In the genomic region with DNA sequence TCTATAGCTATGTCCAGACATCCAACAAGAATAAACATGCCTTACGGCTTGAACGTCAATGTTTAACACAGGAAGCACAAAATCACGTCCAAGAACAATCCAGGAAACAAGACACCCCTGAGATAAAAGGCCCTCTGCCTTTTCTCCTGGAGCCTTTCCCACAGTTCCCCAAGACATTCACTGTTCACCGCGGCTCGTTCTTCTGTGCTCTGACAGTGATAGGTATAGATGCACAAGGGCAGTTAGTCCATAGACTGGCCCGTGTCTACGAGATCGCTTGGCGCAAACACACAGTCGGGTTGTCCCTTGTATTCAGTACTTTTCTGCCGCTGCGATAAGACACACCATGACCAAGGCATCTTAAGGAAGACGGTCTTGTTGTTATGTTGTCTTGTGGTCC, we compare ENCODE assay signal across 8 mouse cellular contexts.
DNase-seq lines count a peak whose midpoint lies in the region; ATAC-seq and TF ChIP-seq lines count a peak whose summit lies in the region.
"Had no signal": no experiment of that assay in that cellular context is flagged by ENCODE, and none has a peak within 500 bp of the region (broad histone marks: within the 10 kb centered on the region; RNA-seq: fewer than 3 reads in every experiment).

No protein-coding gene starts in this region.

- peak overlapping the region; percentile 15; the same call in 1 of the 2 replicates for H3K4me2 ChIP-seq in heart, postnatal 0 days (ENCODE audit: low read depth, low read length)
- H3K4me2 ChIP-seq in lung, embryonic 15.5 days, result peak overlapping the region; percentile 30
- peak overlapping the region; percentile 25; the same call in 1 of the 2 replicates for H3K4me2 ChIP-seq in hindbrain, embryonic 15.5 days

- no peak overlapping the region for H3K9ac ChIP-seq in heart, postnatal 0 days (replicated peaks; ENCODE audit: low read depth, low read length)
- H3K9ac ChIP-seq in lung, embryonic 15.5 days, result no peak overlapping the region
- H3K9ac ChIP-seq in hindbrain, embryonic 15.5 days, result no peak overlapping the region

- DNase-seq in heart, postnatal 0 days (ENCODE audit: low spot score), result no peak
- no peak for DNase-seq in heart, postnatal 10 days
- DNase-seq in lung, adult 2 months, result no peak
- no peak for DNase-seq in embryonic facial prominence, embryonic 10.5 days (ENCODE audit: low spot score)
- DNase-seq in thymus, postnatal 0 days (ENCODE audit: low spot score), result no peak
- DNase-seq: cerebellum, adult 8-10 months had no signal

- H3K36me3 ChIP-seq in heart, postnatal 0 days (replicated peaks; ENCODE audit: control insufficient read depth, insufficient read depth, low read length), result no peaks in the 10 kb centered on the region
- H3K36me3 ChIP-seq in lung, embryonic 15.5 days, result no peaks in the 10 kb centered on the region
- H3K36me3 ChIP-seq in embryonic facial prominence, embryonic 10.5 days (replicated peaks), result no peaks in the 10 kb centered on the region
- H3K36me3 ChIP-seq in hindbrain, embryonic 15.5 days, result no peaks in the 10 kb centered on the region

- TF ChIP-seq CTCF in heart, postnatal 0 days (IDR thresholded peaks at IDR 0.05; ENCODE audit: low read depth), result no peak
- TF ChIP-seq CTCF in lung, adult 2 months (IDR thresholded peaks at IDR 0.05; ENCODE audit: insufficient read depth, low read length), result no peak

- intact Hi-C loops in heart, postnatal 10 days (cut with DNase I), result loop anchor here (5.0 kb wide), 1 partner anchor 304 kb away; no protein-coding TSS in a partner anchor

- no peak overlapping the region for H3K4me3 ChIP-seq in heart, postnatal 0 days (ENCODE audit: low read depth, low read length)
- H3K4me3 ChIP-seq in lung, embryonic 15.5 days, result no peak overlapping the region
- no peak overlapping the region for H3K4me3 ChIP-seq in lung, adult 2 months (replicated peaks; ENCODE audit: extremely low read depth, low read depth, low read length)
- H3K4me3 ChIP-seq in embryonic facial prominence, embryonic 10.5 days, result peak overlapping the region; percentile 27
- peak overlapping the region; percentile 9; the same call in 1 of the 2 replicates for H3K4me3 ChIP-seq in hindbrain, embryonic 15.5 days

- TF ChIP-seq POLR2A in lung, adult 2 months (IDR thresholded peaks at IDR 0.05; ENCODE audit: borderline replicate concordance, extremely low read depth, low read depth, low read length), result no peak

- no peak for TF ChIP-seq EP300 in heart, postnatal 0 days (IDR thresholded peaks at IDR 0.05; ENCODE audit: low read depth)

- H3K4me1 ChIP-seq in heart, postnatal 0 days (ENCODE audit: control insufficient read depth, insufficient read depth), result peaks cover 26% of the 10 kb centered on the region
- peaks cover 28% of the 10 kb centered on the region for H3K4me1 ChIP-seq in lung, embryonic 15.5 days
- peaks cover 8% of the 10 kb centered on the region for H3K4me1 ChIP-seq in lung, adult 2 months (ENCODE audit: control insufficient read depth, insufficient read depth, low read length)
- peaks cover 35% of the 10 kb centered on the region for H3K4me1 ChIP-seq in embryonic facial prominence, embryonic 10.5 days
- peaks cover 20% of the 10 kb centered on the region for H3K4me1 ChIP-seq in hindbrain, embryonic 15.5 days (replicated peaks)

- no peak for ATAC-seq in heart, postnatal 0 days (ENCODE audit: insufficient read depth, low read depth)
- ATAC-seq in lung, embryonic 15.5 days (ENCODE audit: borderline replicate concordance, extremely low read depth, low FRiP score, low TSS enrichment), result no peak
- ATAC-seq in hindbrain, embryonic 15.5 days (ENCODE audit: low FRiP score, low read depth), result no peak

- no peaks in the 10 kb centered on the region for H3K27me3 ChIP-seq in heart, postnatal 0 days (ENCODE audit: control insufficient read depth, insufficient read depth, low read length)
- no peaks in the 10 kb centered on the region for H3K27me3 ChIP-seq in lung, embryonic 15.5 days
- peaks cover 11% of the 10 kb centered on the region for H3K27me3 ChIP-seq in embryonic facial prominence, embryonic 10.5 days (replicated peaks; ENCODE audit: low read depth, poor library complexity, severe bottlenecking)
- no peaks in the 10 kb centered on the region for H3K27me3 ChIP-seq in hindbrain, embryonic 15.5 days

- H3K9me3 ChIP-seq in heart, postnatal 0 days (replicated peaks; ENCODE audit: control insufficient read depth, low read length), result no peaks in the 10 kb centered on the region
- no peaks in the 10 kb centered on the region for H3K9me3 ChIP-seq in lung, embryonic 15.5 days
- no peaks in the 10 kb centered on the region for H3K9me3 ChIP-seq in embryonic facial prominence, embryonic 10.5 days
- H3K9me3 ChIP-seq in hindbrain, embryonic 15.5 days, result no peaks in the 10 kb centered on the region

- peak overlapping the region; percentile 32 for H3K27ac ChIP-seq in heart, postnatal 0 days (ENCODE audit: low read depth)
- no peak overlapping the region for H3K27ac ChIP-seq in lung, embryonic 15.5 days
- H3K27ac ChIP-seq in embryonic facial prominence, embryonic 10.5 days (replicated peaks), result peak overlapping the region; percentile 44; the same call in 1 of the 2 replicates
- 0 out of 2 replicates have a peak overlapping the region, but pooled peaks have one; percentile 21 for H3K27ac ChIP-seq in hindbrain, embryonic 15.5 days (replicated peaks)

- WGBS in heart, postnatal 0 days, result 52% methylated on average over 14 of the region's 14 CpGs
- 48% methylated on average over 14 of the region's 14 CpGs for WGBS in lung, embryonic 15.5 days
- WGBS in lung, adult 2 months, result 48% methylated on average over 14 of the region's 14 CpGs
- WGBS in embryonic facial prominence, embryonic 10.5 days, result 71% methylated on average over 14 of the region's 14 CpGs
- WGBS in hindbrain, embryonic 15.5 days, result 67% methylated on average over 14 of the region's 14 CpGs

Comparison
In these comparisons a context has a peak if more than half of its experiments do, and no peak if none do; other contexts are left out.
1. H3K4me3 ChIP-seq: peak in embryonic facial prominence, embryonic 10.5 days (single experiment) and hindbrain, embryonic 15.5 days (single experiment); none in heart, postnatal 0 days (single experiment), lung, embryonic 15.5 days (single experiment) and lung, adult 2 months (single experiment).
2. Peak in every context shown above with its lines, with median percentiles within 50 percentile points of each other: H3K4me2 ChIP-seq.